Mouse (Mus musculus) adrenal gland (tissue): ENCODE data around the gene Zfp266.
"Not testable (repeated sequence)": the region's sequence is repeated elsewhere in the genome, so short reads cannot be mapped to it uniquely, and the experiment has no call there.

Source experiments
- intact Hi-C: fragments of 180-260 bp; cut with DNase I; formaldehyde crosslinking; loops from one replicate; pipeline ENCODE4 v1.15.1; 2025
- long read RNA-seq, 2 experiments: library from polyadenylated mRNA; unstranded; transcript quantifications; one replicate each; pipeline ENCODE4 v2.0.0; 2020; ENCODE audit warnings: borderline replicate concordance in 1 of 2; ENCODE audit not compliant: insufficient replicate concordance in 1 of 2

Zfp266 gene
- long read RNA-seq, experiment 1, full-length matches to known transcripts = 4 of 11 reads
- long read RNA-seq, experiment 1, partial matches to known transcripts = 1 of 11 reads
- long read RNA-seq, experiment 1, other reads (novel, unspliced or antisense) = 6 of 11 reads
- long read RNA-seq, experiment 2, full-length matches to known transcripts = 3 of 12 reads
- long read RNA-seq, experiment 2, partial matches to known transcripts = 1 of 12 reads
- long read RNA-seq, experiment 2, other reads (novel, unspliced or antisense) = 8 of 12 reads

DNA sequence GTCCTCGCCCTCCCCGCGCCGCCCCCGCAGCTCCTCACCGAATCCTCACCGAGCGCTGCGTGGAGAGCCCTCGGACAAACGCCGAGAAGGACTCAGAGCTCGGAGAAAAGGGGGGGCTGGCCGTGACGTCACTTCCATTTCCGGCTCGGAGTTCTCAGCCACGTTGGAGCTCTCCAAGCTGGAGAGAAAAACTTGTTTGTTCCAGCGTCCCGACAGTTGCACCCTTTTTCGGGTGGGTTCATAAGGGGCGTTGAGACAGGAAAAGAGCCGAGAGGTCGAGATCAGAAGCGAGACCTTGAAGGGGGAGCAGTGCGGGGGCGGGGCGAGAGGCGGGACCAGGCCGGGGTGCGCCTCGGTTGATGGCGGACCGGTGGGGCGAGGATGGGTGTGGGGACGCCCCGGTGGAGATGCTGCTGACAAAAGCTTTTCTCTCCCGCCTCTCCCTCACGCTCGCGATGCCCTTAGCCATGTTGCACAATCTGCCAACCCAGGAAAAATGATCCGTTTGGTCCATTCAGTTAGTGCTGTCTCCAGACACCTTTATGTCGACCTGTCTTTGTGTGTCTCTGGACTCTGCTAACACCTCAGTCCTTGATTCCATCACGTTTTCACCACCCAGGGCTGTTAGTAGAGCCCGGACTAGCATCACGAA is at the start of gene Zfp266:
Gene Zfp266, minus strand, starts transcription at position 112 of the 652 bp plus-strand sequence.
- intact Hi-C loops = no loop called here

DNA sequence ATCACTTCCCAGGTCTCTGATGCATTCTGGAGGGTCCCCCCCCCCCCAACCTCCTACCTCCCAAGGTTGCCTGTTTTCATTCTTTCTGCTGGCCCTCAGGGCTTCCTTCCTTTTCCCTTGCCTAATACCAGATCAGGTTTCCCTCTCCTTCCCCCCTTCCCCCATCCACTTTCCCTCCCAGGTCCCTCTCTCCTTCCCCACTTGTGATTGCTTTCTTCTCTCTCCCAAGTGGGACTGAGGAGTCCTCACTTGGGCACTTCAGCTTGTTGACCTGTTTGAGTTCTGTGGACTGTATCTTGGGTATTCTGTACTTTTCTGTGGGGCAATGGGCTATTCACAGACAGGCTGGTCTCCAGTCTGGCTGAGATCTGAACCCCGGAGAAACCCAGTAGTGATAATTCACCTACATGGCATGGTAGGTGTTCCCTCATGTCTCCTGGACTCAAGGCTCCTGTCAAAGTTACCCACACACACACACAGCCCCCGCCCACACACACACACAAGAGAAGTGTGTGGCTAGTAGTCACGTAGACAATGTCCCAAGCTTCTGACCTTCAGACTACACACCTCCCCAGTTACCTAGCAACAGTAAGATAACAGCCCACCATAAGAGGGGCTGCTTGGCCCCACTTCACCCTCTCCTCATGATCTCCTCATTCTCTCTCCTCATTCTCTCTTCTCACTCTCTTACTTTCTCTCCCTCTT is 44.3 kb upstream of the Zfp266 start:
- intact Hi-C loops = not testable (repeated sequence)

DNA sequence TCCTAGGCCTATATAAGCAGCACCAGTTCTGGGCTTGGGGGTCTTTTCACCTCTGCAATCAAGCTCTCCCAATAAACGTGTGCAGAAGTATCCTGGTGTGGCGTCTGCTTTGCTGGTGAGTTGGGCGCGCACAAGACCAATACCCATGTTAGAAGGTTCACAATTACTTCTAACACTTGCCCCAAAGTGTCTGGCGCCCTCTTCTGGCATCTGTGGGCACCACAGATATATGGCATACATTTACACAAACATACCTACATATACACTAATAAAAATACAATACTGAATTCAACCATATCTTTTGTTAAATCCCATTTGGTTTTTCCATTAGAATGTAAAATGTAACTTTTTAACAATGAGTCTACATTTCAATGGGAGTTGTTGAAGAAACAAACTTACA is 41.0 kb upstream of the Zfp266 start:
- intact Hi-C loops = no loop called here

DNA sequence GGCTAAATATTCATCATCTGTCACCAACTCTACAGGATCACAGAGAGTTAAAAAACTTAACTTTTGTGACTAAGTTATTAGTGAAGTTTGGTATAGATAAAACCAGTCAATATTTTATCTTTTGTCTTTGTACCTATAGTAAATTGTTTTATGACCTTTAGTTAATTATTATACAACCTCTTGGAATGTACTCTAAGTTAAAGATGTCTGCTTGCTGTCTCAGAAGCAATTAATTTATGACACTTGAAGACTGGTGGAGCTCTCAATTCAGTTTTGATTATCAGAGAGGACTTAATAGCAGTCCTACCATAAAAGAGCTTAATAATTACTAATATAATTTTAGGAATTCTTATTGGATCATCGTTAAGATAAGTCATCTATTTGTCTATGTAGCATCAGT is 31.5 kb upstream of the Zfp266 start:
- intact Hi-C loops = no loop called here

DNA sequence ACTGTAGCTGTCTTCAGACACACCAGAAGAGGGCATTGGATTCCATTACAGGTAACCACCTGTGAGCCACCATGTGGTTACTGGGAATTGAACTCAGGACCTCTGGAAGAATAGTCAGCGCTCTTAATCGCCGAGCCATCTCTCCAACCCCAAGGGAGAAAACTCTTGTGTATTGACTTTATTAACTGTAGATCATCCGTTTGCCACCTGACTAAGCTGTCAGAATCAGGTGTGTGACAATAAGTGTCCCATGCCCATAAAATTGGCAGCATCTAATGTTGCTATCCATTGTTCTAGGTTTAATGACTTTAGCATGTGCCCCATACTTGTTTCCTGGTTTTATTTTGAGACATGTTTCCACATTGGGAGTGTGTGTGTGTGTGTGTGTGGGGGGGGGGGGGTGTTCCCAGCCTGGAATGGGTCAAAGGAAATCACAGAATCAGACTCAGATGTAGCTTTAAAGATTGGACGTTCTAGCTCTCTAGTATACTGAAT is 30.6 kb upstream of the Zfp266 start:
- intact Hi-C loops = no loop called here

DNA sequence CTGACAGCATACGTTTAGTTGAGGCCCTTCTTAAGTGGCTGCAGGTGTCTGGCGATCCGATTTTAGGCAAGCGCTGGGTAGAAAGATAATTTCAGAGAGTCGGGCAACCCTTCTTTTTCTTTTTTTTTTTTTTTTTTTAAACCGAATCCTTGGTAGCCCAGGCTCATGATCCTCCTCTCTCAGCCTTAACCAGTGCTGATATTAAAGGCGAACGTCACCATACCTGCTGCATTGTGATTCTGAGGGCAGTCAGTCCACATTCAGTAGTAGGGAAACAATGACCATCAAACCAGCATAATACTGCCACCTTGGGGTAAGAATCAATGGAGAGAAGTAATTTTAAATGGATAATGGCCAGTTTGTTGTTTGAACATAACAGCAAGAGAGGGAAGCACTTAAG is 23.9 kb upstream of the Zfp266 start:
- intact Hi-C loops = loop anchor here (2.0 kb wide), 1 partner anchor 78 kb away; no protein-coding TSS in a partner anchor

DNA sequence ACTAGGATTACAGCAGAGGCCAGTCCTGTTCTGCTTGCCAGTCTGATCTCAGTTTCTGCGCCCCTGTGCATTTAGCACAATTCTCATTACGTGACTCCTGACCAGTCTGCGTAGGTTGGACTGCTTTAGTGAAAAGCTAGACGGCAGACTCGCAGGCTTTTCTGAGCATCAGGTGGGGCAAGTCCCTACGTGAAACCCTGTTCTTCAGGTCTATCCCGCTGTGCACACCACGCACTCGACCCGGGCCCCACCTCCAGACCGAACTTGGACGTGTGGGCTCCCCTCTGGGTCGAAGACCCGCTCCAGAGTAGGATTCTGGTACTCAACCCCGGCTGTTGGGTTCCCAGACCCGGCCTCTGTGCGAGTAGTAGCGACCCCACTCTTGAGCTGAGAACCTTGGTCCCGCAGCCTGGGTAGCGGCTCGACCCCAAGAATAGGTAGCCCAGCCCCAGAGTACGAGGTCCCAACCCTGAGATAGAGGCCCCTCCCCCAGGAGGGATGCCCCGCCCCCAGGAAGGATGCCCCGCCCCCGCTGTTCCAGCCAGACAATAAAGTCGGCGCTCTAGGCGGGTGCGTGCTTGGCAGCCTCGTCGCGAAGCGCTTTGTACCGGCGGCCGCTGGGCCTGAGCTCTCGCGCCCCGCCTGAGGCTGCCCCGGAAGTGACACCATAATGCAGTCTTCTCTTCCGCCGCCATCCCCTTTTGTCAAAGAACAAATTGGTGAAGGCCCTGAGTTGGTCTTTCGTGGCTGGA is 23.0 kb upstream of the Zfp266 start:
- intact Hi-C loops = loop anchor here (2.0 kb wide), 1 partner anchor 77 kb away; no protein-coding TSS in a partner anchor

DNA sequence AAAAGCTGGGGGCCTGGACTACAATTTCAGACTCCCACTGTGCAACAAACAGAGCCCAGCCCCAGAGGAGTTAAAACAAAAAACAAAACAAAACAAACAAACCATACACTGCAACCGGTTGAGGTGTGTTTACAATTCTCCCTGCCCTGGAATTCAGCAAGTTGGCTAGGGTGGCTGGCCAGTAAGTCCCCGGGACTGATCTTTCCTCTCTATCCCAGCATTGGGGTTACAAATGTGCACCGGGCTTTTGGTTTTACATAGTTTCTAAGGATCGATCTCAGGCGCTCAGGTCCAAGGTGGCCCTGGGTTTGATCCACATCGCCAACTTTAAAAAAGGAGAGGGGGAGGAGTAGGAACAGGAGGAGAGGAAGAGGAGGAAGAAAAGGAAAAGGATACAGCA is 22.3 kb upstream of the Zfp266 start:
- intact Hi-C loops = no loop called here

DNA sequence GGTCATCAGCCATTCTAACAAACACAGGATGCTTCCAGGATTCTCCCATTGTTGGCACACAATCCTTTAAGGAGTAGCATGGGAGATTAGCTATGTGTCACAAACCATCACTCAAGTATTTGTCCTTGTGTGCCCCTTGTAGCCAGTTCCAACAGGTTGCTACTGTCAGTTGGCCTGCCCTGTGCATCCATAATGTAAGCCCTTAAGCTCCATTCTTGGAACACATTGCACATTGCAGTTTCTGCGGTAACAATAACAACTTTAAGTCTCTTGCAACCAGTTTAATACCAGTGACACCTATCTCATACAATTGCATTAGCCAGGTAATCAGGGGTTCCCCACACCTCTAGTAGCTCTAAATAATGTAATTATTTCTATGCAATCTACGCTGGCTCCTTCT is 15.4 kb upstream of the Zfp266 start:
- intact Hi-C loops = no loop called here

DNA sequence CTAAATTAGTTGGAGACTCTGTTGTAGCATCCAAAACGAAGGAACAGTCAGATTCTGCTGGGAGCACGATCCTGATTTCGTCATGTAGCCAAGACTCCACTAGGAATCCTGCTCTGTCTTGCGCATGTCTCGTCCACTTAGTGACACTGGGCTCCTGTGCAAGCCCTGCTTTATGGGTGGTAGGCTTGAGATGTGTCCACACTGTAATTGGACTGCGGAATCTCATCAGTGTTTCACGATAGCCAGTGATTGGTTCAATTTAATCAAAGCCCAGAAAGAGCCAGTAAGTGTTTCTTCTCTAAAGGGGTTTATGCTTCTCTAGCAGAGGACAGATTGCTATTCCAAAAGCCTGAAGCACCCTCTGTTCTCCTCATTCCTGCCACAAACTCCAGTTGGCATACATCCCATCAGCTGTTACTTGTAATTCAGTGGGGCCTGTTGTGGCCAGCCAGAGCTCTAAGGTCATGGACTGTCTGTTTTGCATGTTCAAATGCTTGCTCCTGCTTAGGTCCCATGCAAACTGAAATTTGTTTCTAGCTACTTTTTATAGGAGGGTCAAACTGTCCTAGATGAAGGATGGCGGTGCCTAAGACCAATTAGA is 13.2 kb upstream of the Zfp266 start:
- intact Hi-C loops = no loop called here

DNA sequence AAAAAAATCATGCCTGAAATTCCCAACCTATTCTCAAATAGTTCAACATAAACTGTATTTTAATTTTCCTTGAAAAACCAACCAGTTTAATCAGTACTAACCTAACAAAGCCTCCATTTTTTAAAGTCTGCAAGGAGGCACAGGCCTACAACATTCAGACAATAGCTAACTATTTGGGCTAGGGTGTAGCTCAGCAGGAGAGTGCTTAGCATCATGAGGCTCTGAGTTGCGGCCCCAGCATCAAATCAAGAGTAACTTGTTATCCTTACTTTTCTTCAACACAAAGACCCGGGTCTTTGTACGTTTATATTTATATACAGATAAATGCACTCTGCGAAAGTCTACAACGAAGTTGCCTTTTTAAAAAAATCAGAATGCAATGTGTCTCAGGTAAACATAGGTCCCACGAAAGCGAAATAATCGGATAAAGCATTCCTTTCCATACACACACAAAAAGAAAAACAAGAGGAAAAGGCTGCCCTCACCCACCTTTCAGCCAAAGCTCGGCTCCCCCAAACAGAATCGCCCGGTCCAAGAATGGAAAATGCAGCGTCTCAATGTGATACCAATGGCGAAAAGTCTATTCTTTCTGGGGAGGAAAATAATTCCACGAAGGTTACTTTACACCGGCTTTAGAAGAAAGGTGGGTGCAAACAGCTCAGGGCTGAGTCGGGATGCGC is 546 bp downstream of the Zfp266 start:
- intact Hi-C loops = no loop called here

DNA sequence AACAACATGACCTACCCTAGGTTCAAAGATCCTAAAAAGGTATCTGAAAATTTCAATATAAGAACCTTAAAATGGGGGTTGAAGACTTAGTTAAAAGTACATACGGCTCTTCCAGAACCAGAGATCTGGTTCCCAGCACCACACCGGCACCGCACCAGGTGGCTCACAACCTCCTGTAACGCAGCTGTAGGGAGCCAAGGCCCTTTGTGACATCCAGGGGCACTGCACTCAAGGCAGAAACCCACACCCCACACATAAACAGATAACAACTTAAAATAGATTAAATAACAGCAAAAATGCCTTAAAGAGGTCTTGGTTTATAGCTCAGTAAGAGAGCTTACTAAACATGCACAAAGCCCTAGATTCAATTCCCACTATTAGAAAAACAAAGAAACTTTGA is 1.3 kb downstream of the Zfp266 start:
- intact Hi-C loops = no loop called here

DNA sequence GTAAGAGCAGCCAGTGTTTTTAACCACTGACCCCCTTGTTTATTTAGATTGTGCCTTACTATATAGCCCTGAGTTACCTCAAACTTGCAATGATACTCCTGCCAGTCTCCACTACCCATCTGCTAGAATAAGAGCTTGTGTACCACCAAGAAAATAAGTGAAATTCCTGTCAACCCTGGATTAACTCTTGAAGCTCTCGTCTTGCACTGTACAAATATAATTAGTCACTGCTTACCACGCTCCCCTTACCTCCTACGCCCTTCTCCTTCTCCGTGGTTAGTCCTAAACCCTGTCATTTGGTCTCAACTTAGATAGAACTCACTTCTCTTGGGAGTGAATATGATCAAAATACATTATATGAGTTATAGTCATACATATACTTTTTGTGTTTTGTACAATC is 2.5 kb downstream of the Zfp266 start:
- intact Hi-C loops = no loop called here

DNA sequence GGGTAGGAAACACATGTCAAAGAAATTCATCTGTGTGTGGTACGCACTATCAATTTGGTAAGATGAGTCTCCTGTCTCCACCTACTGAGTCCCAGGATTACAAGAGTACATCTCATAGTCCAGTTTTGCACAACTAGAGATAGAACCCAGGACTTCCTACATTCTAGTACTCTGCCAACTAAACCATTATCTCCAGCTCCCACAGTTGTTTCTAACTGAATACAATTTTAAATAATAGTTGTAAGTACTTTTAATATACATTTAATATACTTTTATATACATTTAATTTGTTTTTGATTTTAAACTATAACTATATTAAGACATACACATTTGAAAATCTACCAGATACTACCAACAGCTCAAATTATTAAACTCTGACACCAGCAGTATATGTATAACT is 3.5 kb downstream of the Zfp266 start:
- intact Hi-C loops = no loop called here

DNA sequence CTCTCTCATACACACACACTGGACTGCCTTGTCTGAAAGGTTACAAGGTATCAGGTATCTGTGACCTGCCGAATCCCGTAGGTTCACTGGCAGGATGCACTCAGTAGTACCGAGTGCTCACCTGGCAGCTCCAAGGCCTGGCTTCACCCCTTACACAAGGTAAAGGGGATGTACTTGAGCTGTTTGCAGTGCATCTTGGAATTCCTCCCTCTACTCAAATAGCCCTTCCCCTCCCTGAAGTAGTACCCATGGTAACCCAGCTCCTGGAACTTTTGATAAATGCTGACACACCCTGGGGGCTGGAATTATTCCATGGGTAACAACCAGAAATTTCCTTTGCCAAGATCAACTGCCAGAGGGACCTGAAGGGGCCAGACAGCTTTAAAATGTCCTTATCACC is 7.2 kb downstream of the Zfp266 start:
- intact Hi-C loops = no loop called here

DNA sequence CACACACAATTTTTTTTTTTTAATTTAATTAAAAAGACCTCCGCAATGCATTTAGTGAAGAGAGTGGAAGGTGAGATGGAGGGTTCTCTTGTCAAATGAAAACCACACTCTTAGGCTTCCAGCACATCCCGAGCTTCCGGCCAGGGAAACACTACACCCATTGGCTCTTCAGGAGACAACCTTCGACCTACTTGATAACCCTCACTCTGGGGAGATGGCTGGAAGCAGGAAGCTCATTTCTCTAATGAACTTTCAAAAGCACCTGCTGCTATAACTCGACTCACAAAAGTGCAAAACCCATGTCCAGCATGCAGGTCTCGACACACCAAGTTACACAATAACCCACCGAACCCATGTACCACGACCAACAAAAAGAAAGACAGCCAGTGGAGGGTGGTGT is 8.5 kb downstream of the Zfp266 start:
- intact Hi-C loops = no loop called here

DNA sequence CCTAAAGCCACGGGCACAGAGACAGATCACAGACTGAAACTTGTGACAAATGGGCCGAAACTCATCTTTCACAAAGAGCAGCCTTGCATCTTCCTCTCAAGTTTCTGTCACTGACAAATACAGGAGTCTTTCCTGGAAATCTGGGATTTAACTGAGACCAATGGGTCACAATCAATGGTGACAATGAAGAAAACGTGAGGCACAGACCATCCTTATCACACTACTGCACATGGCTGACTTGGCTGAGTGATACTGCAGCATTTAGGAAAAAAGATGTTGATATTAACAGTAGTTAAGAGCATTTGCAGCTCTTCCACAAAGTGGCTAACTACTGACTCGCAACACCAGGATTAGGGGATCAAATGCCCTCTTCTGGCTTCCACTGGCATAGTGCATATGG is 9.6 kb downstream of the Zfp266 start:
- intact Hi-C loops = no loop called here

DNA sequence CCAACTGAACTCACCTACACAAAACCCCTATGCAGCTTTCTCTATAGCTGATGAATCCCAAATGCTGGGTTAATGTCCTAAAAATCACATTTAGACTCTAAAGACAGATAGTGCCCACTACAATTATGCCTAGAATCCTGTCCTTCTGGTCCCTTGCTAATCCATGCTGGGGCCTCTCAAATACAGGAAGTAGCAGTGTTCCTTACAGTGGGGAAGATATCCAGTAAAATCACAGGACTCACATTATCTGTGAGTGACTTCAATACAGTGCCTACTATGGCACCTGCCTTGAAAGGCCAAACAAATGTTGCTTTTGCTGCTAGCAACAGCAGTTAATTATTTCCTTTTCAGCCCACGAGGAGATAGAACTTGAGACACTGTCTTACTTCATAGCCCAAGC is 10.9 kb downstream of the Zfp266 start:
- intact Hi-C loops = no loop called here

DNA sequence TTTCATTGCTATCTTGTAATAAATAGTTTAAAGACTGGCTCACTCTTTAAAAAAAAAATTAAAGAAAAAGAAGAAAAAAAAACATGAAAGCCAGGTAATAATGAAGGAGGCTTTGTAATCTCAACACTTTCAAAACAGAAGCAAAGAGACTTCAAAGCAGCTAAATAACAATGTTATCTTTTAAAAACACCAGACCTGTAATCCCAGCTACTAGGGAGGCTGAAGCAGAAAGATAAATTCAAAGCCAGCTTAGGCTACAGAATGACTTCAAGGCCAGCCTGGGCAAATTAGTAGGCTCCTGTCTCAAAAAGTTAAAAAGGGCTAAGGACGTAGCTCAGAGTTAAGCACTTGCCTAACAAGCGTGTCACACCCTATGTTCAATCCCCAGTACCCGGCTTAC is 11.5 kb downstream of the Zfp266 start:
- intact Hi-C loops = no loop called here

DNA sequence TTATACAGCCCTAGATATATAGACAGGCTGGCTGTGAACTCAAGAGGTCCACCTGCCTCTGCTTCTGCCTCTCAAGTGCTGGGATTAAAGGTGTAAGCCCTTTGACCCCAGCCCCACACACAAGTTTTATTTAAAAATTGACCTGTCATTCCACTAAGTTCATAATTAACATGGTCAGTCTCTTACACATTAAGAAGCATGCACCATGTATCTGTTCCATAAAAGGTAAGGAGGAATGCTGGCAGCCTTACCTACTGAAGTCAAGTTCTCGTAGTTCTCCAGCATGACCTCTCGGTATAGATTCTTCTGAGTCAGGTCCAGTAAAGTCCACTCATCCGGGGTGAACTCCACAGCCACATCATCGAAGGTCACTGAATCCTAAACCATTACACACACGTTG is 16.4 kb downstream of the Zfp266 start:
- intact Hi-C loops = no loop called here

DNA sequence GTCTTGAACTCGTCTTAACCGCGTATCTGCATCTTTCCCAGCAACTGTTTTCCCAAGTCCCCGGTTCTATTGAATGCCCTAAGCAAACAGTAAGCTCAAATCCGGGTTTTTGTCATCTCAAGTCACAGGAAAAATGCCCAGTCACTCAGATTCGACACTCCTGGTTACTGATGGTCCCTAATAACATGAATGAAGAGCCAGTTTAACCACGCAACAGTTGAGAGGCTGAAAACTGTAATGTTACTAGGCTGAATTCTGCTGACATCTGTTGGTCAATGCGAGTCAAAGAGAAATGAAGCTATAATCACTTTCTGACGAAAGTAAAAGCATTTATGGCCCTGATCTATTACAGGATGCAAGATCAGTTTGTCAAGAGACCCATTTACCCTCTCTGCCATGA is 27.9 kb downstream of the Zfp266 start:
- intact Hi-C loops = no loop called here
